Mouse (Mus musculus) thymus, postnatal 0 days (tissue): Measurements from ENCODE around the gene 1810065E05Rik. TPM values are rescaled to one million over a fixed set of nuclear protein-coding genes. Genes with fewer than 3 reads are reported as not detected.

Experiments used
- DNase-seq: peaks from one replicate; pipeline ENCODE4 v3.0.0-alpha.2; 2015; ENCODE audit warnings: low spot score
- polyA plus RNA-seq: library from polyadenylated mRNA; unstranded; fragments of >200 nt; fragmentation: Nextera tagmentation; extraction: Ambion mirVana; gene quantifications from 2 replicates; pipeline ENCODE4 v1.2.1, GENCODE M21; 2015

The 1810065E05Rik gene
- 0.40 and 0.64 TPM in 2 replicates for polyA plus RNA-seq

GRCm38 (mm10) chr11:58420815-58421214, at the start of gene 1810065E05Rik:
1810065E05Rik (plus strand) TSS chr11:58421111.
- DNase-seq = no peak

- DNase-seq = no peak
Measured at GRCm38 (mm10) chr11:58377273-58377672, 43.6 kb upstream of the 1810065E05Rik start.

GRCm38 (mm10) chr11:58377686-58378085, 43.2 kb upstream of the 1810065E05Rik start:
- DNase-seq = no peak

GRCm38 (mm10) chr11:58378763-58379278, 42.1 kb upstream of the 1810065E05Rik start, which contains the start of gene Lypd8:
Lypd8 (plus strand) TSS chr11:58379043.
- no peak for DNase-seq

GRCm38 (mm10) chr11:58379516-58379915, 41.4 kb upstream of the 1810065E05Rik start:
- no peak for DNase-seq

- DNase-seq = no peak
Measured at GRCm38 (mm10) chr11:58382471-58382870, 38.4 kb upstream of the 1810065E05Rik start.

GRCm38 (mm10) chr11:58399985-58400645, 20.8 kb upstream of the 1810065E05Rik start:
- no peak for DNase-seq

- no peak for DNase-seq
Measured at GRCm38 (mm10) chr11:58400655-58401054, 20.3 kb upstream of the 1810065E05Rik start.

GRCm38 (mm10) chr11:58408066-58408465, 12.8 kb upstream of the 1810065E05Rik start:
- no peak for DNase-seq

GRCm38 (mm10) chr11:58418336-58418735, 2.6 kb upstream of the 1810065E05Rik start:
- no peak for DNase-seq

- no peak for DNase-seq
Measured at GRCm38 (mm10) chr11:58432259-58432658, 11.3 kb downstream of the 1810065E05Rik start, which contains the start of gene Gm12253. Gm12253 (plus strand) TSS chr11:58432559.

- no peak for DNase-seq
Measured at GRCm38 (mm10) chr11:58437866-58438265, 17.0 kb downstream of the 1810065E05Rik start.

GRCm38 (mm10) chr11:58452759-58453158, 31.8 kb downstream of the 1810065E05Rik start, which contains the start of gene Lypd9:
Lypd9 (minus strand) TSS chr11:58452923.
- DNase-seq = no peak

- DNase-seq = no peak
Measured at GRCm38 (mm10) chr11:58453592-58453991, 32.7 kb downstream of the 1810065E05Rik start.

GRCm38 (mm10) chr11:58462170-58462569, 41.3 kb downstream of the 1810065E05Rik start, which contains the start of gene Olfr30:
Olfr30 (minus strand) TSS chr11:58462270.
- DNase-seq = no peak

Other genes starting within 250 kb of the 1810065E05Rik start
- 137 and 139 TPM in 2 replicates for gene Mrpl22, start 249.4 kb upstream of the 1810065E05Rik start, polyA plus RNA-seq
- gene Igtp, start 221.6 kb upstream of the 1810065E05Rik start, polyA plus RNA-seq = 65.3 and 67.3 TPM in 2 replicates
- gene Irgm2, start 221.5 kb upstream of the 1810065E05Rik start, polyA plus RNA-seq = 12.1 and 12.5 TPM in 2 replicates
- gene 4930438A08Rik, start 146.3 kb upstream of the 1810065E05Rik start, polyA plus RNA-seq = 0.08 and 0.09 TPM in 2 replicates
- 12.8 and 14.1 TPM in 2 replicates for gene Zfp692, start 114.0 kb upstream of the 1810065E05Rik start, polyA plus RNA-seq
- gene Zfp672, start 90.8 kb upstream of the 1810065E05Rik start, polyA plus RNA-seq = 59.2 and 72.2 TPM in 2 replicates
- gene Sh3bp5l, start 90.4 kb upstream of the 1810065E05Rik start, polyA plus RNA-seq = 29.2 and 30.4 TPM in 2 replicates
- 1.6 and 2.1 TPM in 2 replicates for gene Lypd8, start 42.1 kb upstream of the 1810065E05Rik start, polyA plus RNA-seq
- gene Gm12253, start 11.4 kb downstream of the 1810065E05Rik start, polyA plus RNA-seq = 0.12 and 0.23 TPM in 2 replicates
- not detected in 2 replicates for gene Lypd9, start 31.8 kb downstream of the 1810065E05Rik start, polyA plus RNA-seq
- not detected in 2 replicates for gene Olfr30, start 41.2 kb downstream of the 1810065E05Rik start, polyA plus RNA-seq
- gene Olfr332, start 71.4 kb downstream of the 1810065E05Rik start, polyA plus RNA-seq = not detected in 2 replicates
- not detected in 2 replicates for gene Olfr331, start 81.5 kb downstream of the 1810065E05Rik start, polyA plus RNA-seq
- gene Olfr330, start 113.7 kb downstream of the 1810065E05Rik start, polyA plus RNA-seq = 0.13 TPM in 1 of 2 replicates, not detected in the other
- 0.09 TPM in 1 of 2 replicates, not detected in the other for gene Olfr329-ps, start 125.3 kb downstream of the 1810065E05Rik start, polyA plus RNA-seq
- 0.06 TPM in 1 of 2 replicates, not detected in the other for gene Olfr328, start 134.5 kb downstream of the 1810065E05Rik start, polyA plus RNA-seq
- not detected in 2 replicates for gene Olfr224, start 149.4 kb downstream of the 1810065E05Rik start, polyA plus RNA-seq
- gene Olfr325, start 156.6 kb downstream of the 1810065E05Rik start, polyA plus RNA-seq = not detected in 2 replicates
- not detected in 2 replicates for gene Olfr324, start 174.0 kb downstream of the 1810065E05Rik start, polyA plus RNA-seq
- 0.95 and 1.0 TPM in 2 replicates for gene 2210407C18Rik, start 195.0 kb downstream of the 1810065E05Rik start, polyA plus RNA-seq
- not detected in 2 replicates for gene Olfr323, start 209.4 kb downstream of the 1810065E05Rik start, polyA plus RNA-seq
- not detected in 2 replicates for gene Trim58, start 219.4 kb downstream of the 1810065E05Rik start, polyA plus RNA-seq
- gene Olfr322, start 237.7 kb downstream of the 1810065E05Rik start, polyA plus RNA-seq = not detected in 2 replicates